Mouse (Mus musculus): ENCODE measurements around the gene Top1.

DNA sequence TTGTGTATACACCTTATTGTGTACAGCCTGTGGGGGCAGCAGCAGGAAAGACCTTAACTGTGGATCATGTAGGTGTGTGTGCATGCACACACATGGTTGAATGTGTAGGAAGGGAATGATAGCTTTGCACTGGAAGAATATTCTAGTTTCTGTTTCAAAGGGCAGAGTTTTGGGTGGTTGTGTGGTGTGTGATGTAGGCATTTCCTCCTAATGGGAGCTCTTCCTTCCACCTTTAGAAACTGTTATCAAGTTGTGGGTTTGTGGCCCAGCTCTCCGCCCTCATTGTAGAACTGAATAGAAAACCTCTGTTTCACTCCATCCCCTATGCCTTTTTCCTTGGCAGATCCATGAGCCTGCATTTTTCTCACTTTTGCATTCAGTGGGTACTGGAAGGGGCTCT is 99.8 kb downstream of the Top1 start:
- TF ChIP-seq CTCF (IDR thresholded peaks at IDR 0.05; ENCODE audit: low read depth) (no peak), EP300 (optimal IDR thresholded peaks at IDR 0.05) (no peak)

Measured in stomach, postnatal 0 days (tissue).